Mouse (Mus musculus): ENCODE results near the gene Hadhb.
"Not testable (repeated sequence)": the region's sequence is repeated elsewhere in the genome, so short reads cannot be mapped to it uniquely, and the experiment has no call there.

Hadhb gene

DNA sequence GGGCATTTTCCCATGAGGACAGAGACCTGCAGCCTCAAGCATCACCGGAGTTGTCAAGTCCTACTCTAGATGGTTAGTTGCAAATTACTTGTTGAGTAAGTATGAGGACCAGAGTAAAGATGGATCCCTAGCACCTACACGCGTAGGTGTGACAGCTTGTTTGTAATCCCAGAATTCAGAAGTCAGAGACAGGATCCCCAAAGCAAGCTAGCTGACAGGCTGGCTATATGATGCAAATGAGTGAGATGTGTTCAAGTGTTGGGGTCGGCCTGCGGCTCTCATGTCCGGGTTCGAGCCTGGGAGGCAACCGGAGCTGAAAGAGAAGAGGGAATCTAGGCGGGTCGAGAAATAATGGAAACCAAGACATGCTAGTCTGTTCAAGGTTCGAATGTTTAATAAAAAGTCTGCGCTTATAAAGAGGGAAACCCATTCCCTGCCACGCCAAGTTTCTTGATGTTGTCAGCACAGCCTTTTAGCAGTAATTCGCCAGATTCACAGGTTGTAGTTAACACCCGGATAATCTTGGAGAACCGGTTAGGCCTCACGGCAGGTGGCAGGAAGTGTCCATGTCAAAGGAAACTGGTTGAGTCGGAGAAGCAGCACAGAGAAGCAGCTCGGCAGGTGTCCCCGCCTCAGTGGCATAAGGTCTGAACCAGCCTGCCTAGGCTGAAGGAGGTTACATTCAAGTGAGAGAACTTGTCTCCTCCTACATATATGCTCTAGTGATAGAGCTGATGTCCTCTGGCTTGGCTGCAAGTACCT, 18.1 kb downstream of the Hadhb start:
- DNase-seq (ENCODE audit: low read depth, low spot score) = no peak

DNA sequence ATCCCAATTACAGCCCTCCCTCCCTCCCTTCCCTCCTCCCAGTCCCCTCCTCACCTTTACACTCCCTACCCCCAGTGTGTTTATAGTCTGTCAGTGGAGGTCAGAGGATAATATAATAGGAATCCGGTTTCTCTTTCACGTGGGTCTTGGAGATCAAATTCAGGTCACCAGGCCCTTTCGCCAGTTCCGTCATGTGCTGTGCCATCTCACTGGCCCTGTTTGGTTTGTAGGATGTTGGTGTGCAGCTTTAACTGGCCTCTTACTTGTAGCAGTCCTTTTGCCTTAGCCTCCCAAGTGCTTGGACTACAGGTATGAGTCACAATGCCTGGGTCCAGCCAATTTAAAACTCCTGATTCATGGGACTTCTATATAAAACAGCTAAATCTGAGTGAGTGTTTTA, 20.8 kb downstream of the Hadhb start:
- DNase-seq (ENCODE audit: low read depth, low spot score) = no peak

DNA sequence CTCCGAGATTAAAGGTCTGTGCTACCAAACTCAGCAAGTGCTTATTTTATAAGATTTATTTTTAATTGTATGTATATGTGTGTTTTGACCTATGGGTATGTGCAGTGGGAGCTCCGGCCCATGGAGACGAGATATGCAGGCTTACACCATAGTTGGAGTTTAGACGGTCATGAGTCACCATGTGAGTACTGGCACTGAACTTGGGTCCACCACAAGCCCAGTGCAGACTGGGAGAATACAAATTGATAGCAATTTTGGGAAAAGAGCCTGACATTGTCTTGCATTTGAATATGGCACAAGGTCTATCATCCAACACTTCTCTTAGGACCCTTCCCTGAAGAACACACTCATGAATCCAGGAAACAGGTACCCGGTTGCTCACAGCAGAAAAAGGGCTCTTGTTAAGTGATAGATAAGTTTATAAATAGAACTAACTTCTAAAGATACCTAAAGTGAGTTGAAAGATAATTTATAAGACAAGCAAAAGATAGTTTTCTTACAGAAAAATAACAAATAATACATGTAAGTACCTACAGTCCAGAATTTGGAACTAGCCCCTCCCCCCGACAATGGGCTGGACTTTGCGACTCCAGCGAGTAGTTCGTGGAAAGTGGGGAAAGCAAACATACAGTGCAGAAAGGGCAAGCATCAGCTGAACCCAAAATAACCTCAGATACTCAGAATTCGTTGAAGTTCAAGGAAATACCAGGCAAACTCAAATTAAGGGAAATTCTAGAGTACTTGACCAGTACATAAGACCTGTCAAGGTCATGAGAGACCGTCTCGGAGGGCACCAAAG, 32.8 kb downstream of the Hadhb start:
- no peak for DNase-seq (ENCODE audit: low read depth, low spot score)

GRCm38 (mm10) chr5:30192452-30192851, 37.4 kb downstream of the Hadhb start:
- no peak for DNase-seq (ENCODE audit: low read depth, low spot score)

DNA sequence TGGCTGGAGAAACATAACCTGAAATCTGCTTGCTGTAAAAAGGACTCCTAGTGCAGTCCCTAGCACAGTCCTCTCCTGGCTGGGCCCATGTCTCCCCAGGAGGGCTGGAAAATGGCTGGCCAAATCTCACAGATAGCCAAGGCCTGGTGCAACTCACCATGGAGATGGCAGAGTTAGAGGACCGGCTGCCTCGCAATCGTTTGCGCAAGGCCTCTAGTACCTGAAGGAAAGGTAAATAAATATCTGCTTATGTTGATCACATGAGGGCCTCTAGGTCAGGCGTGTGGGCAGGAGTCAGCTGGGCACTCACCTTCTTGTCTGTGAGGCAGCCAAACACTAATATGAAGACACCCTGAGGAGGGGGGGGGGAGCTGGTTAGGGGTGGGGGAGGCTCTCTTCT, 40.3 kb downstream of the Hadhb start:
- no peak for DNase-seq (ENCODE audit: low read depth, low spot score)

- no peak for DNase-seq (ENCODE audit: low read depth, low spot score)
These were observed 43.2 kb downstream of the Hadhb start for GRCm38 (mm10) chr5:30198257-30198656.

DNA sequence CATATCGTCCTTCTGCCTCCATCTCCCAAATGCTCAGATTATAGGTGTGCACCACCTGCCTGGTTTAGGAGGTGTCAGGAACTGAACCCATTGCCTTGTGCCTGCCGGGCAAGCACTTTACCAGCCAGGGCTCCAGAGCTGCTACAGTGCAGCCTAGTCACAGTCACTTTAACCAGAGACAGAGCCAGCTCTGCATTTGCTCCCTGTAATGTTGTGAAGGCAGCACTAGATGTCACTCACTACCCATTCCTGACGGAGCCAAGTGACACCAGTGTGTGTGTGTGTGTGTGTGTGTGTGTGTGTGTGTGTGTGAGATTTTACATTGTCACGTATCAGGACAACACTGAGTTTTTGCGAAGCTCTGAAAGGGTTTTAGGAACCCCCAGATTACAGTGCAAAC, 46.5 kb downstream of the Hadhb start:
- peak; percentile 36 for DNase-seq (ENCODE audit: low read depth, low spot score)

- DNase-seq (ENCODE audit: low read depth, low spot score) = no peak
These were observed 47.2 kb downstream of the Hadhb start for GRCm38 (mm10) chr5:30202221-30202620.

DNA sequence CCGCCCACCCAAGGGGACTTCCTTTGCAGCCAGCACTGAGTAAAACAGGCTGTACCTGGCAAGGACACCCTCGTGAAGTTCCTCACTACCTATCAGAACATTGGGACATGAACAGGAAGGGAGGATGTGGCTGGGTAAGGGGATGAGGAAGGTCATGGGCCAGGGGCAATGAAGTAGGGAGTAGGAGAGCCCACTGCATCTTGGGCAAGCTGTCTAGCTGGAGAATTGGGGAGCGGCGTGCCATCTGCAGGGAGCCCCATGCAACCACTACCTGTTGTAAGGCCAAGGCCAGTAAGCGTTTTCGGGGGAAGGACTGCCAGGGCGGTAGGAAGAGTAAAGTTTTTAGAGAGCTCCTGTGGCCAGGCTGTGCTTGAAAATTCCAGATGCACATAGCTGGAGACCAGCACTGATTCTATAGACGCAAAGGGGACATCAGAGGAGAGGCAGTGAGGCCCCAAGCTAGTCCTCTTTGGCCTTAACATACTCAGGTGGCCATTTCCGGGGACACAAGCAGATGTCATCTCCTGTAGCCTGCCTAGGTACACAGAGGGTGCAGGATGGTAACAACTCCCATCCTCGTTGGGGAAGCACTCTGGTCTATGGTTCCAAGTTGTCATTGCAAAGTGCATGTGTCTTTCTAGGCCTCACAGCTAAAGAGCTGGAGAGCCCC, 48.3 kb downstream of the Hadhb start:
- DNase-seq (ENCODE audit: low read depth, low spot score) = no peak

GRCm38 (mm10) chr5:30204441-30204840, 49.4 kb downstream of the Hadhb start:
- DNase-seq (ENCODE audit: low read depth, low spot score) = no peak

- DNase-seq (ENCODE audit: low read depth, low spot score) = no peak
These were observed 50.0 kb downstream of the Hadhb start for GRCm38 (mm10) chr5:30205034-30205433.

GRCm38 (mm10) chr5:30205493-30205892, 50.4 kb downstream of the Hadhb start, which contains the start of gene Adgrf3:
Gene Adgrf3 (minus strand): TSS chr5:30205722.
- DNase-seq (ENCODE audit: low read depth, low spot score) = no peak

DNA sequence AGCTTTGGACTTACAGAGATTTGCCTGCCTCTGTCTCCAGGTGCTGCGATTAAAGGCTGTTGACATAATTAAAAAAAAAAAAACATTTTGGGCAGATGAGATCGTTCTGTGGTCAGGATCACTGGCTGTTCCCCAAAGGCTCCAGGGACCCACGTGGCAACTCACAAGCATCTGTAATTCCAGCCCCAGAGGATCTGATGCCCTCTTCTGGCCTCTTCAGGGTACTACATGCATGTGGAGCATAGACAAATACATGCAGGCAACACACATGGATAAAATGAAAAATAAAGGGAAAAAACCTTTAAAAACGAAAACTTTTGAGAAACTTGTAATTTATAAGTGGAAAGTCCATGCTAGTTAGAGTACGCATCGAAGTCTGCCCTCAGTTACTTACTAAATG, 52.2 kb downstream of the Hadhb start:
- no peak for DNase-seq (ENCODE audit: low read depth, low spot score)

- not testable (repeated sequence) for DNase-seq (ENCODE audit: low read depth, low spot score)
These were observed 55.7 kb downstream of the Hadhb start for GRCm38 (mm10) chr5:30210758-30211157.

DNA sequence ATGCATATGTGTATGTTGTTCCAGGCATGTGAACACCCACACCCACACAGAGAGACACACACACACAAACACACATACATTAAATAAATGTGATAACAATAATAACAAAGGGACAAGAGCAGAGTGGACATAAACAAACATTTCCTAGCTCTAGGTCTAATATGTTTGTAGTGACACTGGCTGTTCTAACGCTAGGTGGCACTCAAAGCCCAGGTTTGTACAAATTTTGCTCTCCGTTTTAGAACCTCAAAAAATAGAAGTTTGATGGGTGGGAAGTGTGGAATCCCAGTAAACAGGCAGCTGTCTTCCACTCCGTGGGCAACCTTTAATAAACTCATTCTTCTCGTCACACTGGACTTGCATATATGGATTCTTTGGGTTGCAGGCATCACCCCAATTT, 59.8 kb downstream of the Hadhb start:
- DNase-seq (ENCODE audit: low read depth, low spot score) = peak; percentile 15

- no peak for DNase-seq (ENCODE audit: low read depth, low spot score)
These were observed 60.9 kb downstream of the Hadhb start for GRCm38 (mm10) chr5:30215970-30216369.

DNA sequence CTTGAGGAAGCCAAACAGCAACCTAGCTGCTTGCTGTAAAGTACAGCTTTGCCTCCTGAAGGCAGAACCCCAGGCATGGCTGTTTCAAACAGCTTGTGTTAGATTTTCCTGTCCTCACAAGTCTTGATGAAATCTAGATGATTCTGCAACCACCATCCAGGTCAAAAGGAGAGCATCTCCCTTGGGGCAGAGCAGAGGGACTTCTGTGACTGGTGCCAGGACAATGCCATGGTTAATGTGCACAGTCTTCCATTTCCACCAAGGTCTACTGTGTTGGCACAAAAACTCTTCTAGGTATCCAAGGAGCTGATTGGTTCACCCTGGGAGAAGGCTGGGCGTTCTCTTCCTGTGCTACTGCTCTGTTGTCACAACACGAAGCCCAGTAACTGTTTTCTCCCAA, 64.7 kb downstream of the Hadhb start:
- no peak for DNase-seq (ENCODE audit: low read depth, low spot score)

DNA sequence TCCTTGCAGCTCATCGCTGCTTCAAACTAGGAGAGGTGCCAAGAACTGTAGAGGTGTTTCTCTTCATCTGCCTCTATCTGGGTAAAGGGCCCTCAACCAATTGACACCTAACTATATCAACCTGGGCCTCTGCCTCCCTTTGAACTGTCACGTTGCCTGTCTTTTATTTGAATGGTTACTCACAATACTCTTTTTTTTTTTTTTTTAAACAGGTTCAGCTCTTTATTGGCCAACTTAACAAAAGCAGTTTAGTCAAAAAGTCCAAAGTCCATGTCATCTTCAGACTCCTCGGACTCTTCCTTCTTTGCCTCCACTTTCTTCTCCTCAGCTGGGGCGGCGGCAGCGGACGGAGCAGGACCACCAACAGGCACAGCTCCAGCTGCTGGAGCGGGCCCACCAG, 65.6 kb downstream of the Hadhb start:
- no peak for DNase-seq (ENCODE audit: low read depth, low spot score)

GRCm38 (mm10) chr5:30222681-30223080, 67.6 kb downstream of the Hadhb start:
- no peak for DNase-seq (ENCODE audit: low read depth, low spot score)

DNA sequence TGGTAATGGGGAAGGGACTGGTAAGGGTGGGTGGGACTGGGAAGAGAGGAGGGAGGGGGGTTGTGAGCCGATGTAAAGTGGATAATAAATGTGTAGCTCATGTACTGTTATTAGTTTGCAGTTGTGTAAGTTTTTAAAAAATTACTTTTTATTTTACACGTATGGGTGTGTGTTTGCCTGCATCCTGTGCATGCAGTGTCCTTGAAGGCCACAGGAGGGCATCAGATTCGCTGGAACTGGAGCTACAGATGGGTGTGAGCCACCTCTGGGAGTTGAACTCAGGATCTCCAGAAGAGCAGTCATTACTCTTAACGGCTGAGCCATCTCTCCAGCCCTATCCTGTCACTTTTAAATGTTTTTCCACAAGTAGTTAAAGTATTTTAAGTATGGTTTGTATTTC, 75.9 kb downstream of the Hadhb start:
- DNase-seq (ENCODE audit: low read depth, low spot score) = no peak

DNA sequence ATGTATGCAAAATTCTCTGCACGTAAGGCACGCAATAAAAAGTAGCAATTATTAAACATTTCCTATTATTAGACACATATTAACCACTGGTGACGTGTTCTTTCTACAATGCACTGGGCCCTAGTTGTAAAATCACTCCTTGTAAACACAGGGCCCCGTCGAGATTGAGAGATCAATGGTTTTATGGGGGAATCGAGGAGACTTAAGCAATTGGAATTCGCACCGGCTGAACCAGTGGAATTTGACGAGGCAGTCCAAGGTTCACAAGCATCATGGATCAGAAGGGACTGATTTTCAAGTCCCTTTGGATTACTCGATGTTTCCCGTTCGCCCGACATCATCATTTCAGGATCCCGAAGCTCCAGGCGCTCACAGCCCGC, 76.8 kb downstream of the Hadhb start:
- DNase-seq (ENCODE audit: low read depth, low spot score) = no peak

GRCm38 (mm10) chr5:30232271-30232971, 77.4 kb downstream of the Hadhb start, which contains the start of gene Selenoi:
Gene Selenoi (plus strand): TSS chr5:30232581.
- peak; percentile 95 for DNase-seq (ENCODE audit: low read depth, low spot score)

All from retina, adult 2 months (tissue).